Mouse (Mus musculus) thymus, postnatal 14 days (tissue): ENCODE measurements around the gene Zmpste24.

Source experiments
- DNase-seq: peaks from one replicate; pipeline ENCODE4 v3.0.0; 2021

The Zmpste24 gene

GRCm38 (mm10) chr4:121029632-121030031 lies 68.4 kb downstream of the Zmpste24 start:
- no peak for DNase-seq

DNA sequence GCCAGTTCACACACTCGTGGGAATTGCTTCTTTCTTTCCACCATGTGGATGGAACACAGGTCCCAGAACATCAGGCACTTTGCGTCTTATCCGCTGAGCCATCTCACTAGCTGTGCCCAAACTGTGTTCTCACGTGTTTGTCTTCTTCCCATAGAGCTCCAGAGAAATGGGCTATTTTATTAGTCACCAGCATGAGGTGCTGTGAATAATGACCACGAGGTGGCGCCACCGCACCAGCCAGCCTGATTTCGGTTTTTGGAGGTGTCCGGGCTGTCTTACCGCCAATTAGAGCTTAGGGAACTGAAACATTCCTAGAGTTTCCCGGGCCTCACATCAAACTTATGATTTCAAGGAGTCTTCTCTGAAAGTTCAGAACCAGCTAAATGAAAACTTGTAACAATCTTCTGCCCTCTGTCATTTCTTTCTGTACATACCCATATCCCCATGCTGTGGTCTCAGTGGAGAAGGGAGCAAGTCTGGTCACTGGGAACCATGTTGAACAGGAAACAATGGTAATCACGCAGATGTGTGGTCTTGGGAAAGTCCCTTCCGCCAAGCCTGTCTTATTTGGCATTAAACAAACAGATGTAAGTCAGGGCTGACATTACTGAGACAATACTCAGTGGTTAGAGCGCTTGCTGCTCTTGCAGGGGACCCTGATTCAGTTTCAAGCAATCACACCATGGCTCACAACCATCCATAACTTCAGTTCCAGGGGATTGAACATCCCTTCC lies 69.2 kb downstream of the Zmpste24 start:
- DNase-seq = peak; percentile 56

- DNase-seq = no peak
Observed at GRCm38 (mm10) chr4:121028146-121028545, 69.9 kb downstream of the Zmpste24 start.

DNA sequence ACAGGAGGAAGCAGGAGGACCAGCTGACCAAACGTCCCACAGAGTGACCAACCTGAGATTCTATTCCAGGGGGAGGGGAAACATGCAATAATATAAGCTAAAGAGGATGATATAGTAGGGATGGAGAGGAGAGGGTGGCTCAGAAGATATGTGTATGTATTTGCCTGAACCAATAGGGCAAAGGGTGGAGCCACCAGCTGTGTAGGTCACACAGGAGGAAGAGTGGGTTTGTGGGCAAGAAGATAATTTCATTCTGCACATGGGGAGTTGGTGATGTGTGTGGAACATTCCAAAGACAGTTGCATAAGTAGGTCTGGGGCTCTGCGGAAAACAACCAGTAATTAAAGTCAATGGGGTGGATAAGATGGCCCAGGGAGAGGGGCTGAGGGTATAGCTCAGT lies 72.4 kb downstream of the Zmpste24 start:
- DNase-seq = peak; percentile 19

DNA sequence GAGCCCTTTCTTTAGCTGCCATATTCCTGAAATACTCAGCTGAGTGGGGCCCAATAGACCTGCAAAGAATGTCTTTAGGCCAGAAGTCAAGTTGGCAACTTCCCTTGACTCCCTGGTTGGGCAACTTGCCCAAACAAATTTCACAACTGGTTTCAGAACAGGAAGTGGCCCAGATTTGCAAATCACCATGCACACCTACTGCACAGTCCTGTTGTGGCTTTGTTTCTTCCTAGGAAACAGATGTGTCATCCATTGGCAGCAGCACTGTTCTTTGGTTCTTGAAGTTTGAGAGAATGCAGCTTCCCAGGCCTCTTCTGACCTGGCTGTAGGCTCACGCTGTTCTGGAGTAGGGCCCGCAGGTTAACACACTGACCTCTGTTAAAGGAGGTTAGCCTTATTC lies 74.1 kb downstream of the Zmpste24 start:
- no peak for DNase-seq

GRCm38 (mm10) chr4:121023464-121023863 lies 74.6 kb downstream of the Zmpste24 start:
- no peak for DNase-seq

- no peak for DNase-seq
Observed at GRCm38 (mm10) chr4:121021911-121022310, 76.1 kb downstream of the Zmpste24 start.

- no peak for DNase-seq
Observed at GRCm38 (mm10) chr4:121020040-121020790, 77.8 kb downstream of the Zmpste24 start.

DNA sequence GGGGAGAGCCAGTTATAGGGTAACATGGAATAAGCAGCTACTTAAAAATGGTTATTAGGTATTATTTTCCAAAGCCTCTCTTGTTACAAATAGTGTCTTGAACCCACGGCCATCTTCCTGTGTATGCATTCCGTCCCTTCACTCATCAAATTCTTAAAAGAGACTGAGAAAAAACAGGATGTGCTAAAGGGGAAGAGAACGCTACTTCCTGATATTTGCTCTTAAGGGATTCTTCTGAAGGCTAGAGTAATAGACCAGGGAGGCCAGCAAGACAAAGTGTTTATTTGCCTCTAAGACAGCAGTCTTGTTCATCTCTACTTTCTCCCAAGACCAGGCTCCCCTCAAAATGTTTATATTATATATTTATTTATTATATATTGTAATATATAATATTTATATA lies 79.8 kb downstream of the Zmpste24 start:
- no peak for DNase-seq

- DNase-seq = peak; percentile 99
Observed at GRCm38 (mm10) chr4:121016928-121017657, 80.9 kb downstream of the Zmpste24 start, which contains the start of gene Smap2. Smap2 (minus strand) TSS chr4:121017247.

- peak; percentile 13 for DNase-seq
Observed at GRCm38 (mm10) chr4:121016021-121016898, 81.8 kb downstream of the Zmpste24 start.

- no peak for DNase-seq
Observed at GRCm38 (mm10) chr4:121015268-121015659, 82.8 kb downstream of the Zmpste24 start.

DNA sequence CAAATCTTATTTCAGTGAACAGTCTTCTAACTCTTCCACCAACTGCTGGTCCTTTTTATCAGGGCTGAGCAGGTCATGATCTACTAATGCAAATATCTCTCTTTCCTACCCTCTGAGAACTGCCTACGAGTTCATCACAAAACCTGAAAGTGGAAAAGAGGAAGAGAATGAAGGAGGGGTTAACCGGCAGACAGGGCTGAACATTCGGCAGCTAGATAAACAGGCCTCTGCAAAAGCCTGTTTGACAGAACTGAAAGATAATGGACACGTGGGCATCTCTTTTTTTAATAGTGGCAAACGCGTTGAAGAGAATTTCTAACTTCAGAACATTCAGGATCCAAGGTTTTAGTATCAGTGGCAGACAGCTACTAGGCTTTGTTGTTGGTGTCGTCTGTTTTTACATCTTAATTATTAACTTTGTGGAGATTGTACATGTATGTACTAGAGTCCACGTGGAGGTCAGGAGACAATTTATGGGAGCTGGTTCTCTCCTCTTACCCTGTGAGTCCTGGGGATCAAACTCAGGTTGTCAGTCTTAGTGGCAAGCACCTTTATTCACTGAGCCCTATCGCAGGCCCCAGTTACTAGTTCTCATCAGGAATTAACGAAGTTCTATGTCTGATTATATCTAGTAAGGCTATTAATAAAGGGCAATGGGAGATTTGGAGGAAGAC lies 83.3 kb downstream of the Zmpste24 start:
- no peak for DNase-seq

- no peak for DNase-seq
Observed at GRCm38 (mm10) chr4:121010770-121011549, 87.1 kb downstream of the Zmpste24 start.
